Comparison of ENCODE assay signal across 10 mouse cellular contexts in genomic region chr12:49385631-49385990, GRCm38 (mm10). TPM values are rescaled to one million over a fixed set of nuclear protein-coding genes. Genes with fewer than 3 reads are reported as not detected.
DNase-seq lines count a peak whose midpoint lies in the region; ATAC-seq lines count a peak whose summit lies in the region.
"Had no signal": no experiment of that assay in that cellular context is flagged by ENCODE, and none has a peak within 500 bp of the region (broad histone marks: within the 10 kb centered on the region; RNA-seq: fewer than 3 reads in every experiment).

No protein-coding gene starts in this region.

- no peak overlapping the region for H3K9ac ChIP-seq in heart, embryonic 11.5 days (ENCODE audit: low read depth, low read length)
- H3K9ac ChIP-seq in hindbrain, embryonic 11.5 days (ENCODE audit: low read depth, low read length) = no peak overlapping the region
- no peak overlapping the region for H3K9ac ChIP-seq in stomach, embryonic 15.5 days

- 0 out of 2 replicates have a peak, but pooled peaks cover 7% of the 10 kb centered on the region for H3K4me1 ChIP-seq in heart, embryonic 11.5 days (ENCODE audit: control insufficient read depth, insufficient read depth, low read length)
- H3K4me1 ChIP-seq in megakaryocyte, embryonic 14.5 days = peaks cover 25% of the 10 kb centered on the region
- H3K4me1 ChIP-seq in hindbrain, embryonic 11.5 days (replicated peaks; ENCODE audit: control insufficient read depth, insufficient read depth, low read length) = peaks cover 5% of the 10 kb centered on the region; the same call in 1 of the 2 replicates
- H3K4me1 ChIP-seq in stomach, embryonic 15.5 days = peaks cover 14% of the 10 kb centered on the region

- H3K27me3 ChIP-seq in heart, embryonic 11.5 days (ENCODE audit: control insufficient read depth, insufficient read depth, low read length) = peaks cover 70% of the 10 kb centered on the region
- peaks cover 73% of the 10 kb centered on the region for H3K27me3 ChIP-seq in megakaryocyte, embryonic 14.5 days (replicated peaks)
- H3K27me3 ChIP-seq in hindbrain, embryonic 11.5 days (ENCODE audit: control insufficient read depth, insufficient read depth, low read length) = peaks cover 72% of the 10 kb centered on the region
- H3K27me3 ChIP-seq in stomach, embryonic 15.5 days (replicated peaks) = peaks cover 69% of the 10 kb centered on the region

- no peak overlapping the region for H3K4me2 ChIP-seq in heart, embryonic 11.5 days
- no peak overlapping the region for H3K4me2 ChIP-seq in hindbrain, embryonic 11.5 days (replicated peaks; ENCODE audit: low read depth, low read length)
- no peak overlapping the region for H3K4me2 ChIP-seq in stomach, embryonic 15.5 days

- ATAC-seq in heart, embryonic 11.5 days (replicated peaks; ENCODE audit: insufficient number of reproducible peaks, low FRiP score, low TSS enrichment) = no peak
- no peak for ATAC-seq in megakaryocyte, adult 5-6 weeks (ENCODE audit: poor library complexity, severe bottlenecking)
- no peak for ATAC-seq in hindbrain, embryonic 11.5 days (ENCODE audit: low FRiP score)
- 0 out of 2 replicates have a peak, but pooled peaks have one; percentile 52 for ATAC-seq in stomach, embryonic 15.5 days (ENCODE audit: insufficient read depth, low FRiP score, low read depth)

- H3K36me3 ChIP-seq in heart, embryonic 11.5 days (ENCODE audit: control insufficient read depth, insufficient read depth, low read length) = no peaks in the 10 kb centered on the region
- H3K36me3 ChIP-seq in megakaryocyte, embryonic 14.5 days (replicated peaks; ENCODE audit: low read length) = no peaks in the 10 kb centered on the region
- no peaks in the 10 kb centered on the region for H3K36me3 ChIP-seq in hindbrain, embryonic 11.5 days (ENCODE audit: control insufficient read depth, insufficient read depth, low read length)
- no peaks in the 10 kb centered on the region for H3K36me3 ChIP-seq in stomach, embryonic 15.5 days

- WGBS in heart, embryonic 11.5 days (ENCODE audit: insufficient replicate concordance) = 2% methylated on average over 23 of the region's 23 CpGs
- 1% methylated on average over 23 of the region's 23 CpGs for WGBS in hindbrain, embryonic 11.5 days
- 1% methylated on average over 23 of the region's 23 CpGs for WGBS in stomach, embryonic 15.5 days

- H3K4me3 ChIP-seq in heart, embryonic 11.5 days (ENCODE audit: low read depth, low read length) = peak overlapping the region; percentile 47; the same call in 1 of the 2 replicates
- H3K4me3 ChIP-seq in megakaryocyte, embryonic 14.5 days (replicated peaks) = peak overlapping the region; percentile 59
- peak overlapping the region; percentile 8; the same call in 1 of the 2 replicates for H3K4me3 ChIP-seq in hindbrain, embryonic 11.5 days (ENCODE audit: low read depth, low read length)
- 0 out of 2 replicates have a peak overlapping the region, but pooled peaks have one; percentile 19 for H3K4me3 ChIP-seq in stomach, embryonic 15.5 days (replicated peaks)
- H3K4me3 ChIP-seq: gastrocnemius, adult 2 months had no signal

- H3K27ac ChIP-seq in heart, embryonic 11.5 days (ENCODE audit: low read depth, low read length) = no peak overlapping the region
- H3K27ac ChIP-seq in hindbrain, embryonic 11.5 days (ENCODE audit: low read depth, low read length) = no peak overlapping the region
- H3K27ac ChIP-seq in stomach, embryonic 15.5 days = no peak overlapping the region
- H3K27ac ChIP-seq: gastrocnemius, adult 2 months had no signal

- H3K9me3 ChIP-seq in heart, embryonic 11.5 days (replicated peaks; ENCODE audit: control insufficient read depth, low read length) = no peaks in the 10 kb centered on the region
- peaks cover 15% of the 10 kb centered on the region for H3K9me3 ChIP-seq in megakaryocyte, embryonic 14.5 days
- H3K9me3 ChIP-seq in hindbrain, embryonic 11.5 days (ENCODE audit: control insufficient read depth, low read length) = no peaks in the 10 kb centered on the region
- no peaks in the 10 kb centered on the region for H3K9me3 ChIP-seq in stomach, embryonic 15.5 days

- DNase-seq in heart, postnatal 14 days = no peak
- DNase-seq in hindbrain, embryonic 11.5 days (ENCODE audit: low spot score) = no peak
- no peak for DNase-seq in right cerebral cortex, postnatal 25 days
- no peak for DNase-seq in urinary bladder, postnatal 10 days (ENCODE audit: low spot score)
- DNase-seq: gastrocnemius, adult 2 months; lung, postnatal 10 days had no signal

- intact Hi-C loops in heart, postnatal 14 days (cut with DNase I) = no loop called here

RNA-seq across cellular contexts. Expression of gene Gm43517, which starts 0.6 kb away (rescaled TPM):
- not detected in 2 replicates for polyA plus RNA-seq in heart, embryonic 11.5 days (2014; fragmentation: Nextera tagmentation; extraction: Ambion mirVana)
- not detected for total RNA-seq in heart, postnatal 14 days (2021)
- polyA plus RNA-seq in megakaryocyte, embryonic 14.5 days (2012; ENCODE audit: insufficient read depth, low replicate concordance) = not detected in 2 replicates
- not detected in 2 replicates for total RNA-seq in megakaryocyte, adult 5-6 weeks (2015)
- total RNA-seq in megakaryocyte, adult 5-6 weeks (2017) = not detected in 2 replicates
- 0.08 TPM in 1 of 2 replicates, not detected in the other for polyA plus RNA-seq in hindbrain, embryonic 11.5 days (2014; fragmentation: Nextera tagmentation; extraction: Ambion mirVana)
- polyA plus RNA-seq in stomach, embryonic 15.5 days (2015; fragmentation: Nextera tagmentation; extraction: Ambion mirVana) = not detected in 2 replicates
- total RNA-seq: gastrocnemius, adult 2 months had no signal

RNA-seq across cellular contexts. Expression of gene Foxg1, which starts 3.2 kb away (rescaled TPM):
- polyA plus RNA-seq in heart, embryonic 11.5 days (2014; fragmentation: Nextera tagmentation; extraction: Ambion mirVana) = 1.5 TPM in 2 replicates
- total RNA-seq in heart, postnatal 14 days (2021) = not detected
- not detected in 2 replicates for polyA plus RNA-seq in megakaryocyte, embryonic 14.5 days (2012; ENCODE audit: insufficient read depth, low replicate concordance)
- total RNA-seq in megakaryocyte, adult 5-6 weeks (2015) = not detected in 2 replicates
- not detected in 2 replicates for total RNA-seq in megakaryocyte, adult 5-6 weeks (2017)
- polyA plus RNA-seq in hindbrain, embryonic 11.5 days (2014; fragmentation: Nextera tagmentation; extraction: Ambion mirVana) = 0.39 and 0.49 TPM in 2 replicates
- polyA plus RNA-seq in stomach, embryonic 15.5 days (2015; fragmentation: Nextera tagmentation; extraction: Ambion mirVana) = 0.06 and 0.10 TPM in 2 replicates
- total RNA-seq: gastrocnemius, adult 2 months had no signal

Comparison
In these comparisons a context has a peak if more than half of its experiments do, and no peak if none do; other contexts are left out.
1. H3K4me3 ChIP-seq: peak in every context shown above with its lines; median percentile 59 in megakaryocyte, embryonic 14.5 days; 47 in heart, embryonic 11.5 days; 19 in stomach, embryonic 15.5 days; 8 in hindbrain, embryonic 11.5 days.